Mouse (Mus musculus): ENCODE measurements at regions not wholly inside any gene's neighbourhood (a gene's known extent, or its start where the extent isn't known, plus 50 kb on each side); places are given as distances from the start of the nearest gene placed in this dataset.
A peak's percentile ranks its signal among the peaks of the same experiment; 100 is the strongest.

GRCm38 (mm10) chr8:4934551-4934950 lies 155.2 kb upstream of the Shcbp1 start:
- DNase-seq (ENCODE audit: low spot score in 2 of 2) = no peak

- no peak for DNase-seq (ENCODE audit: low spot score in 2 of 2)
Observed at GRCm38 (mm10) chr8:4934035-4934434, 154.7 kb upstream of the Shcbp1 start.

GRCm38 (mm10) chr8:4916447-4916846 lies 137.1 kb upstream of the Shcbp1 start:
- no peak for DNase-seq (ENCODE audit: low spot score in 2 of 2)

GRCm38 (mm10) chr8:4895046-4895445 lies 115.7 kb upstream of the Shcbp1 start:
- DNase-seq (ENCODE audit: low spot score in 2 of 2) = no peak

GRCm38 (mm10) chr8:4868761-4869160 lies 89.4 kb upstream of the Shcbp1 start:
- DNase-seq (ENCODE audit: low spot score in 2 of 2) = peak in 1 of 2 experiments; percentile 10

GRCm38 (mm10) chr8:4839087-4839486 lies 59.7 kb upstream of the Shcbp1 start:
- DNase-seq (ENCODE audit: low spot score in 2 of 2) = no peak

GRCm38 (mm10) chr8:4838527-4838926 lies 59.2 kb upstream of the Shcbp1 start:
- no peak for DNase-seq (ENCODE audit: low spot score in 2 of 2)

- no peak for DNase-seq (ENCODE audit: low spot score in 2 of 2)
Observed at GRCm38 (mm10) chr8:4837719-4838118, 58.4 kb upstream of the Shcbp1 start.

GRCm38 (mm10) chr8:4836651-4837050 lies 57.3 kb upstream of the Shcbp1 start:
- no peak for DNase-seq (ENCODE audit: low spot score in 2 of 2)
